Mouse (Mus musculus) frontal cortex, adult 2 months (tissue): ENCODE results near the gene Gpr61. TPM values are rescaled to one million over a fixed set of nuclear protein-coding genes. Genes with fewer than 3 reads are reported as not detected.
A peak's percentile ranks its signal among the peaks of the same experiment; 100 is the strongest.

Experiments
- DNase-seq, 2 experiments: peaks; one replicate each; pipeline ENCODE4 v3.0.0; 2022; ENCODE audit warnings: low spot score in 1 of 2; ENCODE audit errors: extremely low spot score in 1 of 2
- polyA plus RNA-seq: library from polyadenylated mRNA; depleted of rRNA; stranded (reverse); fragments of >200 nt; gene quantifications from 2 replicates; pipeline ENCODE4 v1.2.3, GENCODE M21; 2012

The Gpr61 gene
- polyA plus RNA-seq, 1 experiment: 15.0 TPM

- no peak for DNase-seq
Observed at GRCm38 (mm10) chr3:108178756-108179715, 24.4 kb upstream of the Gpr61 start.

GRCm38 (mm10) chr3:108174672-108175531, 20.2 kb upstream of the Gpr61 start:
- peak; percentile 72 to 85 for DNase-seq

- DNase-seq: no peak
Observed at GRCm38 (mm10) chr3:108169199-108169598, 14.5 kb upstream of the Gpr61 start.

GRCm38 (mm10) chr3:108167499-108167898, 12.8 kb upstream of the Gpr61 start:
- DNase-seq: no peak

GRCm38 (mm10) chr3:108166486-108167211, 12.0 kb upstream of the Gpr61 start:
- peak in 1 of 2 experiments; percentile 65 for DNase-seq

GRCm38 (mm10) chr3:108165532-108166315, 11.0 kb upstream of the Gpr61 start:
- DNase-seq: no peak

- peak; percentile 76 to 96 for DNase-seq
Observed at GRCm38 (mm10) chr3:108164807-108165206, 10.1 kb upstream of the Gpr61 start.

GRCm38 (mm10) chr3:108164091-108164490, 9.4 kb upstream of the Gpr61 start:
- DNase-seq: no peak

GRCm38 (mm10) chr3:108158383-108159037, 3.8 kb upstream of the Gpr61 start:
- peak; percentile 78 to 83 for DNase-seq

GRCm38 (mm10) chr3:108152290-108152689, 2.4 kb downstream of the Gpr61 start:
- no peak for DNase-seq

- DNase-seq: peak; percentile 83 to 95
Observed at GRCm38 (mm10) chr3:108147386-108148235, 7.1 kb downstream of the Gpr61 start.

GRCm38 (mm10) chr3:108146671-108147070, 8.0 kb downstream of the Gpr61 start:
- no peak for DNase-seq

GRCm38 (mm10) chr3:108145534-108146445, 8.9 kb downstream of the Gpr61 start, which contains the start of gene Gnai3:
Gene Gnai3 (minus strand): TSS chr3:108146146.
- DNase-seq: peak; percentile 80 to 93

GRCm38 (mm10) chr3:108140786-108141185, 13.9 kb downstream of the Gpr61 start:
- DNase-seq: no peak

- no peak for DNase-seq
Observed at GRCm38 (mm10) chr3:108139113-108139512, 15.6 kb downstream of the Gpr61 start.

- peak; percentile 69 to 82 for DNase-seq
Observed at GRCm38 (mm10) chr3:108134701-108135100, 20.0 kb downstream of the Gpr61 start.

GRCm38 (mm10) chr3:108132484-108132883, 22.2 kb downstream of the Gpr61 start:
- DNase-seq: no peak
